Mouse (Mus musculus) CH12.LX (cell line): ENCODE data around the gene Sstr5.

Experiments used
- CTCF ChIP-seq, 2 experiments: IDR thresholded peaks in 1 of 2; conservative IDR thresholded peaks in 1 of 2; 2 replicates each; pipeline ENCODE4 v1.5.1; 2011 to 2012; ENCODE audit warnings: low read depth in 2 of 2, low read length in 2 of 2, improper control_type of control experiment in 1 of 2, inconsistent platforms in 1 of 2, mild to moderate bottlenecking in 1 of 2, moderate library complexity in 1 of 2
- E2F4 ChIP-seq: IDR thresholded peaks from 2 replicates; pipeline ENCODE4 v1.6.1; 2011; ENCODE audit warnings: low read depth, low read length, improper control_type of control experiment; ENCODE audit not compliant: insufficient replicate concordance
- EP300 ChIP-seq: IDR thresholded peaks from 2 replicates; pipeline ENCODE4 v1.6.1; 2011; ENCODE audit warnings: low read length, improper control_type of control experiment
- NELFE ChIP-seq: IDR thresholded peaks from 2 replicates; pipeline ENCODE4 v1.6.1; 2011; ENCODE audit warnings: low read depth, low read length, improper control_type of control experiment
- TCF12 ChIP-seq: IDR thresholded peaks from 2 replicates; pipeline ENCODE4 v1.6.1; 2014; ENCODE audit warnings: low read depth, mild to moderate bottlenecking, inconsistent platforms, low read length, improper control_type of control experiment

GRCm38 (mm10) chr17:25464091-25464490 lies 33.0 kb downstream of the Sstr5 start:
- TF ChIP-seq NELFE (no peak), EP300 (no peak), TCF12 (no peak), CTCF (conservative IDR thresholded peaks at IDR 0.05 in 1 of 2, IDR thresholded peaks at IDR 0.05 in 1 of 2; ENCODE audit: low read depth in 2 of 2, low read length in 2 of 2) (no peak), E2F4 (no peak)
